Mouse (Mus musculus) retina, postnatal 1 day (tissue): ENCODE data around the gene Gpcpd1.
A peak's percentile ranks its signal among the peaks of the same experiment; 100 is the strongest.

Source experiments
- DNase-seq: peaks from one replicate; pipeline ENCODE4 v3.0.0-alpha.2; 2012

The Gpcpd1 gene

GRCm38 (mm10) chr2:132516130-132517030 is 71.1 kb downstream of the Gpcpd1 start:
- peak; percentile 81 for DNase-seq

GRCm38 (mm10) chr2:132515607-132516006 is 71.9 kb downstream of the Gpcpd1 start:
- no peak for DNase-seq

- DNase-seq = no peak
Observed at GRCm38 (mm10) chr2:132515076-132515475, 72.5 kb downstream of the Gpcpd1 start.

GRCm38 (mm10) chr2:132514353-132514752 is 73.2 kb downstream of the Gpcpd1 start:
- DNase-seq = no peak

- peak; percentile 22 for DNase-seq
Observed at GRCm38 (mm10) chr2:132513371-132514181, 74.0 kb downstream of the Gpcpd1 start.

- DNase-seq = no peak
Observed at GRCm38 (mm10) chr2:132512977-132513351, 74.6 kb downstream of the Gpcpd1 start.

GRCm38 (mm10) chr2:132512051-132512976 is 75.2 kb downstream of the Gpcpd1 start:
- peak; percentile 50 for DNase-seq

- no peak for DNase-seq
Observed at GRCm38 (mm10) chr2:132511011-132511818, 76.3 kb downstream of the Gpcpd1 start.

- no peak for DNase-seq
Observed at GRCm38 (mm10) chr2:132509714-132510113, 77.8 kb downstream of the Gpcpd1 start.

- DNase-seq = no peak
Observed at GRCm38 (mm10) chr2:132509261-132509660, 78.3 kb downstream of the Gpcpd1 start.

- no peak for DNase-seq
Observed at GRCm38 (mm10) chr2:132507521-132507920, 80.0 kb downstream of the Gpcpd1 start.

GRCm38 (mm10) chr2:132507091-132507490 is 80.4 kb downstream of the Gpcpd1 start:
- no peak for DNase-seq

- no peak for DNase-seq
Observed at GRCm38 (mm10) chr2:132505828-132506227, 81.7 kb downstream of the Gpcpd1 start.

- DNase-seq = no peak
Observed at GRCm38 (mm10) chr2:132498344-132498743, 89.2 kb downstream of the Gpcpd1 start.

- peak; percentile 59 for DNase-seq
Observed at GRCm38 (mm10) chr2:132497412-132498135, 90.0 kb downstream of the Gpcpd1 start.

GRCm38 (mm10) chr2:132493184-132493583 is 94.3 kb downstream of the Gpcpd1 start:
- no peak for DNase-seq

- peak; percentile 67 for DNase-seq
Observed at GRCm38 (mm10) chr2:132485454-132485853, 102.1 kb downstream of the Gpcpd1 start.

- no peak for DNase-seq
Observed at GRCm38 (mm10) chr2:132481547-132481946, 106.0 kb downstream of the Gpcpd1 start.
